Mouse (Mus musculus): ENCODE measurements around the gene Mrtfb. TPM values are rescaled to one million over a fixed set of nuclear protein-coding genes. Genes with fewer than 3 reads are reported as not detected.

The Mrtfb gene
- polyA plus RNA-seq, 1 experiment from 2014 or later, result 14.9 TPM

- Histone ChIP-seq H3K36me3 (ENCODE audit: control insufficient read depth, insufficient read depth, low read length) (no peaks in the 10 kb centered on the region), H3K27ac (replicated peaks; ENCODE audit: low read depth, low read length) (no peak overlapping the region), H3K9me3 (ENCODE audit: control insufficient read depth, low read length) (no peaks in the 10 kb centered on the region), H3K4me2 (ENCODE audit: low read length) (no peak overlapping the region), H3K4me1 (ENCODE audit: control insufficient read depth, insufficient read depth, low read length) (no peaks in the 10 kb centered on the region), H3K27me3 (ENCODE audit: control insufficient read depth, insufficient read depth, low read length) (no peaks in the 10 kb centered on the region), H3K9ac (replicated peaks; ENCODE audit: low read length) (no peak overlapping the region), H3K4me3 (replicated peaks; ENCODE audit: low read depth, low read length) (no peak overlapping the region)
- ATAC-seq (ENCODE audit: low FRiP score, low TSS enrichment) (no peak), DNase-seq (no peak)
- 82% methylated on average over 8 of the region's 8 CpGs for WGBS
Measured at GRCm38 (mm10) chr16:13423587-13424355, 167.5 kb downstream of the Mrtfb start.

GRCm38 (mm10) chr16:13425804-13426203 is 169.5 kb downstream of the Mrtfb start:
- no peak for DNase-seq
- no peaks in the 10 kb centered on the region for H3K4me1 ChIP-seq (ENCODE audit: control insufficient read depth, insufficient read depth, low read length)
- no peak overlapping the region for H3K9ac ChIP-seq (replicated peaks; ENCODE audit: low read length)
- H3K27me3 ChIP-seq (ENCODE audit: control insufficient read depth, insufficient read depth, low read length), result no peaks in the 10 kb centered on the region
- no peaks in the 10 kb centered on the region for H3K36me3 ChIP-seq (ENCODE audit: control insufficient read depth, insufficient read depth, low read length)
- no peak for ATAC-seq (ENCODE audit: low FRiP score, low TSS enrichment)
- WGBS, result 93% methylated on average over 6 of the region's 6 CpGs
- H3K27ac ChIP-seq (replicated peaks; ENCODE audit: low read depth, low read length), result no peak overlapping the region
- no peaks in the 10 kb centered on the region for H3K9me3 ChIP-seq (ENCODE audit: control insufficient read depth, low read length)
- no peak overlapping the region for H3K4me3 ChIP-seq (replicated peaks; ENCODE audit: low read depth, low read length)
- no peak overlapping the region for H3K4me2 ChIP-seq (ENCODE audit: low read length)

GRCm38 (mm10) chr16:13426831-13427589 is 170.7 kb downstream of the Mrtfb start:
- H3K36me3 ChIP-seq (ENCODE audit: control insufficient read depth, insufficient read depth, low read length), result no peaks in the 10 kb centered on the region
- no peaks in the 10 kb centered on the region for H3K27me3 ChIP-seq (ENCODE audit: control insufficient read depth, insufficient read depth, low read length)
- no peaks in the 10 kb centered on the region for H3K9me3 ChIP-seq (ENCODE audit: control insufficient read depth, low read length)
- no peak overlapping the region for H3K4me2 ChIP-seq (ENCODE audit: low read length)
- H3K4me3 ChIP-seq (replicated peaks; ENCODE audit: low read depth, low read length), result no peak overlapping the region
- H3K9ac ChIP-seq (replicated peaks; ENCODE audit: low read length), result no peak overlapping the region
- 89% methylated on average over 10 of the region's 10 CpGs for WGBS
- no peak overlapping the region for H3K27ac ChIP-seq (replicated peaks; ENCODE audit: low read depth, low read length)
- DNase-seq (no peak), ATAC-seq (ENCODE audit: low FRiP score, low TSS enrichment) (no peak)
- no peaks in the 10 kb centered on the region for H3K4me1 ChIP-seq (ENCODE audit: control insufficient read depth, insufficient read depth, low read length)

- Histone ChIP-seq H3K9ac (replicated peaks; ENCODE audit: low read length) (no peak overlapping the region), H3K9me3 (ENCODE audit: control insufficient read depth, low read length) (no peaks in the 10 kb centered on the region), H3K27ac (replicated peaks; ENCODE audit: low read depth, low read length) (no peak overlapping the region), H3K4me3 (replicated peaks; ENCODE audit: low read depth, low read length) (no peak overlapping the region), H3K4me1 (ENCODE audit: control insufficient read depth, insufficient read depth, low read length) (no peaks in the 10 kb centered on the region), H3K36me3 (ENCODE audit: control insufficient read depth, insufficient read depth, low read length) (no peaks in the 10 kb centered on the region), H3K4me2 (ENCODE audit: low read length) (no peak overlapping the region), H3K27me3 (ENCODE audit: control insufficient read depth, insufficient read depth, low read length) (no peaks in the 10 kb centered on the region)
- WGBS, result 87% methylated on average over 5 of the region's 5 CpGs
- ATAC-seq (ENCODE audit: low FRiP score, low TSS enrichment) (no peak), DNase-seq (no peak)
Measured at GRCm38 (mm10) chr16:13428077-13428476, 171.8 kb downstream of the Mrtfb start.

GRCm38 (mm10) chr16:13428806-13429205 is 172.5 kb downstream of the Mrtfb start:
- no peak overlapping the region for H3K27ac ChIP-seq (replicated peaks; ENCODE audit: low read depth, low read length)
- ATAC-seq (ENCODE audit: low FRiP score, low TSS enrichment), result no peak
- no peaks in the 10 kb centered on the region for H3K4me1 ChIP-seq (ENCODE audit: control insufficient read depth, insufficient read depth, low read length)
- H3K27me3 ChIP-seq (ENCODE audit: control insufficient read depth, insufficient read depth, low read length), result no peaks in the 10 kb centered on the region
- H3K9me3 ChIP-seq (ENCODE audit: control insufficient read depth, low read length), result no peaks in the 10 kb centered on the region
- H3K4me3 ChIP-seq (replicated peaks; ENCODE audit: low read depth, low read length), result no peak overlapping the region
- H3K36me3 ChIP-seq (ENCODE audit: control insufficient read depth, insufficient read depth, low read length), result no peaks in the 10 kb centered on the region
- no peak overlapping the region for H3K4me2 ChIP-seq (ENCODE audit: low read length)
- no peak overlapping the region for H3K9ac ChIP-seq (replicated peaks; ENCODE audit: low read length)
- WGBS, result 100% methylated on average over 1 of the region's 1 CpGs
- DNase-seq, result no peak

- WGBS, result 89% methylated on average over 7 of the region's 7 CpGs
- no peaks in the 10 kb centered on the region for H3K4me1 ChIP-seq (ENCODE audit: control insufficient read depth, insufficient read depth, low read length)
- ATAC-seq (ENCODE audit: low FRiP score, low TSS enrichment) (no peak), DNase-seq (no peak)
- no peak overlapping the region for H3K27ac ChIP-seq (replicated peaks; ENCODE audit: low read depth, low read length)
- no peaks in the 10 kb centered on the region for H3K9me3 ChIP-seq (ENCODE audit: control insufficient read depth, low read length)
- no peaks in the 10 kb centered on the region for H3K36me3 ChIP-seq (ENCODE audit: control insufficient read depth, insufficient read depth, low read length)
- no peaks in the 10 kb centered on the region for H3K27me3 ChIP-seq (ENCODE audit: control insufficient read depth, insufficient read depth, low read length)
- no peak overlapping the region for H3K4me3 ChIP-seq (replicated peaks; ENCODE audit: low read depth, low read length)
- H3K9ac ChIP-seq (replicated peaks; ENCODE audit: low read length), result no peak overlapping the region
- no peak overlapping the region for H3K4me2 ChIP-seq (ENCODE audit: low read length)
Measured at GRCm38 (mm10) chr16:13429921-13430606, 173.8 kb downstream of the Mrtfb start.

- Histone ChIP-seq H3K4me2 (ENCODE audit: low read length) (no peak overlapping the region), H3K4me3 (replicated peaks; ENCODE audit: low read depth, low read length) (no peak overlapping the region), H3K4me1 (ENCODE audit: control insufficient read depth, insufficient read depth, low read length) (no peaks in the 10 kb centered on the region), H3K27me3 (ENCODE audit: control insufficient read depth, insufficient read depth, low read length) (no peaks in the 10 kb centered on the region), H3K9me3 (ENCODE audit: control insufficient read depth, low read length) (no peaks in the 10 kb centered on the region), H3K27ac (replicated peaks; ENCODE audit: low read depth, low read length) (no peak overlapping the region), H3K9ac (replicated peaks; ENCODE audit: low read length) (no peak overlapping the region), H3K36me3 (ENCODE audit: control insufficient read depth, insufficient read depth, low read length) (no peaks in the 10 kb centered on the region)
- 89% methylated on average over 1 of the region's 1 CpGs for WGBS
- ATAC-seq (ENCODE audit: low FRiP score, low TSS enrichment), result no peak
- no peak for DNase-seq
Measured at GRCm38 (mm10) chr16:13430940-13431339, 174.7 kb downstream of the Mrtfb start.

- Histone ChIP-seq H3K4me2 (ENCODE audit: low read length) (no peak overlapping the region), H3K36me3 (ENCODE audit: control insufficient read depth, insufficient read depth, low read length) (no peaks in the 10 kb centered on the region)
- no peak for DNase-seq
Measured at GRCm38 (mm10) chr16:13435627-13436026, 179.3 kb downstream of the Mrtfb start.

More at GRCm38 (mm10) chr16:13435627-13436026, 179.3 kb downstream of the Mrtfb start:
- Histone ChIP-seq H3K4me3 (replicated peaks; ENCODE audit: low read depth, low read length) (no peak overlapping the region), H3K4me1 (ENCODE audit: control insufficient read depth, insufficient read depth, low read length) (peaks cover 5% of the 10 kb centered on the region; the same call in 1 of the 2 replicates), H3K27ac (replicated peaks; ENCODE audit: low read depth, low read length) (no peak overlapping the region), H3K27me3 (ENCODE audit: control insufficient read depth, insufficient read depth, low read length) (no peaks in the 10 kb centered on the region), H3K9ac (replicated peaks; ENCODE audit: low read length) (no peak overlapping the region), H3K9me3 (ENCODE audit: control insufficient read depth, low read length) (no peaks in the 10 kb centered on the region)
- 78% methylated on average over 2 of the region's 2 CpGs for WGBS
- no peak for ATAC-seq (ENCODE audit: low FRiP score, low TSS enrichment)
